Mouse (Mus musculus): Measurements from ENCODE around the gene Swsap1.

Swsap1 gene

DNA sequence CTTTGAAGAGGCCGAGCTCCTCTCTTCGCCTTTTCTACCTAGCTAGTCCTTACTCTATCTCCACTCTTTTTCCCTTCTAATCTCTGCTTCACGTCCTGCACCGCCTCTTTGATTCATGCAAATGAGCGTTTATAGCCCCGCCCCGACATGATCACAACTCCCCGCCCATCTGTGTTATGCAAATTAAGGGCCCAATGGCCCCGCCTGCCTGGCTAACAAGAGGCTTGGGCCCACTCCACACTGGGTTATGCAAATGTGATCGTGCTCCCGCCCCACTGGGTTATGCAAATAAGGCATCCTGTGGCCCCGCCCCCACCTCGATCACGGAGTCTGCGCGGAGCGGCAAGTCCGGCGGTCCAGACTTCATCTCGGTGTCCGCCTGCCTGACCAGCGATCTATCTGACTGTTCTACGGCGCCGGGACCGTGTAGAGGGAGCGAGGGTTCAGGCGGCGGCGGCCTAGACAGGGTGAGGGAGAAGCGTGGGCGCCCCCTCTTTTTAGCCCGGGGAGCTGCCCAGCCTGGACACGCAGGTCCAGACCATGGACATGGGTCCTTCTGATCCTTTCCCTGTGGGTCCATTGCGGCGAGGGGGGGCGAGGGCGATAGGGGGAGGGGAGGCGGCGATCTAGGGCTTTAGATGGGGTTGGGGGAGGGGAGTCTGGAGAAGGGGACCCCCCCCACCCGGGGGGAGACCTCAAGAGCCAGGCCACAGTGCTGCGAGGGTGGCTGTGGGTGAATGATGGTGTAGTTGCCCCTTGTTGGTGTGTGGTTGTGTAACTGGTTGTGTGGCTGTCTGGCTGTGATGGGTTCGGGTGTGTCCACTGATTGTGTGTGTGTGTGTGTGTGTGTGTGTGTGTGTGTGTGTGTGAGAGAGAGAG is 18.6 kb upstream of the Swsap1 start, which contains the start of gene Plppr2:
Gene Plppr2 (plus strand): TSS at position 342 of the 879 bp plus-strand sequence.
- DNase-seq: peak; percentile 99

DNA sequence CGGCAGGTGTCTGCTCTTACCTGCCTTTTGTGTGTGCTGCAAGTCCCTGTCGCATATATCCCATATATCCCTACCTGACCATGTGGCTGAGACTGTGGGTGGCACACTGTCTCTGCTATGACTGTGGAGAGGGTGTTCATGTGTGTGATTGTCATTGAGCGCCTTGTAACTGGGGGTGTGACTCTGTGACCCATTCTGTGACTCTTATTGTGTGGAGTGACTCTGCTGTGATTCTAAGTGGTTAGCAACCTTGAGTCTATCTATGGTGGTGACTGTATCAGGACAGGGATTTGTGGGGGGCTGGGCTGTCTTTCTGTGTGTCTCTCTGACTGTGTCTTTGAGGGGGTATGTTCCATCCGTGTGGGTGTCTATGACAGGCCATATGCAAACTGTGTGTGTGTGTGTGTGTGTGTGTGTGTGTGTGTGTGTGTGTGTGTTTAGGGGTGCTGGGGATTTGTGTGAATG is 17.8 kb upstream of the Swsap1 start:
- DNase-seq: no peak

DNA sequence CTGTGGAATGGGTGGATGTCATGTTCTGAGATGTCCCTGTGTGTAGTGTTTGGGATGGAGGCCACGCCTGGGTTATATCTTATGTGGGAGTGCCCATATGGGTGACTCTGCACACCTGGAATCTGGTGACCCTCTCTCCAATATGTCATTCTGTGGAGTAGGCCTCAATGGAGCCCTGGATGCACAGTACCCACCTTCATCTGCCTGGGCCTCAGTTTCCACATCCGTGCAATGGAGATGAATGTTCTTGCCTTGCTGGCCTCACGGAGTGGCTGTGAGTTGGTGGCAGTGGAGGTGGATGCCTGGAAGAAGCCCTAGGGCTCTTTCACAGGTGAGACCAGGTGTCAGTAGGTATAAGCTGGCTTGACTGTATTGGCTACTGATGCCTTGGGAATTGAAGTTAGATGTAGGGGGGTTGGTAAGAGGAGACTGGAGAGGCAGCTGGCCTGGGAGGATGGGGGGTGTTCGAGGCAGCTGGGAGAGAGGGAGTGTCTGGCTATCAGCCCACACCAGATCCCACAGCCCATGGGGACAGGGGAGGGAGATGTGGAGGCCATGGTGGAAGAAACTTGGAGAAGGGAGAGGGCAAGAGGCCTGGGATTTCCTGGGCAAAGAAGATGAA is 17.2 kb upstream of the Swsap1 start:
- DNase-seq: no peak

- no peak for DNase-seq
Observed at GRCm38 (mm10) chr9:21943046-21943445, 12.5 kb upstream of the Swsap1 start.

GRCm38 (mm10) chr9:21943638-21944037 is 11.9 kb upstream of the Swsap1 start:
- no peak for DNase-seq

DNA sequence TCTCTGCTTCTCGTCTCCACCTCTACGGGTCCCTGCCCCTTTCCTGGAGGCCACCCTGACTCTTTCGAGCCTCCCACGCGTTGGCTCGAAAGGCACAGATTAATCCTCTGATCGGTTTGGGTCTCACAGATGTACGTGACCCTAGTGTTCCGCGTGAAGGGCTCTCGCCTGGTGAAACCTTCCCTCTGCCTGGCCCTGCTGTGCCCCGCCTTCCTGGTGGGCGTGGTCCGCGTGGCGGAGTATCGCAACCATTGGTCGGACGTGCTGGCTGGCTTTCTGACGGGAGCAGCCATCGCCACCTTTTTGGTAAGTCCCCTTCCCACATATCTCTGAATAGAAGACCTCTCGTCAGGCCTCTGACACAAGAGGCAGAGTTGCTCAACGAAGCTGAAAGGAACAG is 11.3 kb upstream of the Swsap1 start:
- no peak for DNase-seq

GRCm38 (mm10) chr9:21947540-21948130 is 7.9 kb upstream of the Swsap1 start:
- no peak for DNase-seq

- DNase-seq: no peak
Observed at GRCm38 (mm10) chr9:21948146-21948545, 7.4 kb upstream of the Swsap1 start.

- no peak for DNase-seq
Observed at GRCm38 (mm10) chr9:21948790-21949189, 6.8 kb upstream of the Swsap1 start.

GRCm38 (mm10) chr9:21950322-21950721 is 5.2 kb upstream of the Swsap1 start:
- DNase-seq: no peak

DNA sequence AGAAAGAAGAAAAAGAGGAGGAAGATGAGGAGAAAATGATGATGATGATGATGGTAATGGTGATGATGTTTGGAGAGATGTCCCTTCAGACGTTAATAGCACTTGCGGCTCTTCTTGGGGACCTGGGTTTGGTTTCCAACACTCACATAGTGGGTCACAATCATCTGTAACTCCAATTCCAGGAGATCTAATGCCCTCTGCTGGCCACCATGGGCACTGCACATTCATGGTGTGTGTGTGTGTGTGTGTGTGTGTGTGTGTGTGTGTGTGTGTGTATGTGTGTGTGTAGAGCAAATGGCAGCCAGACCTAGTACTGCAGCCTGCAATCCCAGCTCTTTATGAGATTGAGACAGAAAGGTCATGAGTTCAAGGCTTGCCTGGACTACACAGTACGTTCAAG is 3.6 kb upstream of the Swsap1 start:
- no peak for DNase-seq

DNA sequence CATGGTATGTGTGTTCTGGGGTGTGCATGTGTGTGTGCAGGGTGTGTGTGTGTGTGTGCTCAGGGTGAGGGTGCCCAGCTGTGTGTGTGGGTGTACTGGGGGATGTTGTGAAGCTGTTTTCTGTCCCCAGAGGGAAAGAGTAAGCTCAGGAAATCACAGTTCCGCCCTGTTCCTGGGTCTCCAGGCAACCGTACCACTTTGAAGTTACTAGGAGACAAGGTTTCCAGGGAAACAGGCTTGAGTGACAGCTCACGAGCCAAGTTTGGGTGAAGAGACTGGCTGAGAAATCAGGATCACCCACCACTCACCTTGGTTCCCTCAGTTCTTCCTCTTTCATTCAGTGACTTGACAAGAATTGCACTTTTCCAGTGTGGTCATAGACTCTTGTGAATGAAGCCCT is 2.0 kb upstream of the Swsap1 start:
- no peak for DNase-seq

GRCm38 (mm10) chr9:21954635-21955034 is 920 bp upstream of the Swsap1 start:
- DNase-seq: no peak

GRCm38 (mm10) chr9:21955225-21955569 is 358 bp upstream of the Swsap1 start:
- DNase-seq: no peak

GRCm38 (mm10) chr9:21958372-21958771 is 2.8 kb downstream of the Swsap1 start:
- DNase-seq: no peak

DNA sequence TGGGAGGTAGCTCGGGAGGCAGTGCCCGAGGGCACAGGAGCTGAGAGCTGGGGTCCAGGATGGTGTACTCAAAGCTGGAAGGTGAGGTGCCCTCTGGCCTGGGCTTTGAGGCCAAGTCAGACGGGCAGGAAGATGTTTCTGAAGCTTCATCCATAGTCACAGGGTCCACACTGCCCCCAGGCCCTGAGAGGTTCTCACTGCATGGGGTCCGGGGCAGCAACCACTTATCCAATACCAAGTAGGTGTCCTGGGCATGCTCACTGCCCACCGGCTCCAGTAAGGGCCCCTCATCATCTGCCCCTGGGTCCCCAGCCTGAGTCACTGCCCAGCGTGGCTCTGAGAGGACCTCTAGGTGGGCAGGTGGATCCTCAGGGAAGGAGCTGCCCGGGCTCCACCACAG is 3.7 kb downstream of the Swsap1 start:
- no peak for DNase-seq

GRCm38 (mm10) chr9:21960135-21960534 is 4.6 kb downstream of the Swsap1 start:
- no peak for DNase-seq

DNA sequence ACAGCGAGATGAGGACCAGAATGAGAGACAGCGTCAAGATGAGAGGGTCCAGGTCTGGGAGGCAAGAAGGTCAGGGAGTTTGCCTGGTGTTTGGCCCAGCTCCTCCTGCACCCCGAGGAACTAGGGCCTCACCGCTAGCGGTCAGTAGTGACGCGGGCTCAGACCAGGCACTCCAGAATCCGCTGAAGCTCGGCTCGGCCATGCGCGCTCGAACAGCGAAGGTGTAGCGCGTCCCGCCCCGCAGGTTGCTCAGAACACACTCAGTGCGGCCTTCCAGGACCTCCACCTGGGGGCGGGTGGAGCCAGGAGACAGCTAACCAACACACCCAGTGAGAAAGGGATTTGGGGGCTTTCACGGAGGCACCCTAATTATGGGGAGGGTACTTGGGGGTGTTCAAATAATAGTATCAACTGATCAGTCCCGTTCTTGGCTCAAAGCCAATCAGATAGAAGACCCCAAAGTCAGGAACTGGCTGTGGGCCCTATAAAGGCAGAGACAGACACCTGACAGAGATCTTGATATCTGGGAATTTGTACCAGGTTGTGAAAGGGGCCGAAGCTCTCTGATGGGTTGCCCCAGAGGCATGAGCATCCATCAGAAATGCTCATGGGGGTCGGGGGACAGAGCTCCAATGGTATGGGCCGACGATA is 5.1 kb downstream of the Swsap1 start:
- no peak for DNase-seq

DNA sequence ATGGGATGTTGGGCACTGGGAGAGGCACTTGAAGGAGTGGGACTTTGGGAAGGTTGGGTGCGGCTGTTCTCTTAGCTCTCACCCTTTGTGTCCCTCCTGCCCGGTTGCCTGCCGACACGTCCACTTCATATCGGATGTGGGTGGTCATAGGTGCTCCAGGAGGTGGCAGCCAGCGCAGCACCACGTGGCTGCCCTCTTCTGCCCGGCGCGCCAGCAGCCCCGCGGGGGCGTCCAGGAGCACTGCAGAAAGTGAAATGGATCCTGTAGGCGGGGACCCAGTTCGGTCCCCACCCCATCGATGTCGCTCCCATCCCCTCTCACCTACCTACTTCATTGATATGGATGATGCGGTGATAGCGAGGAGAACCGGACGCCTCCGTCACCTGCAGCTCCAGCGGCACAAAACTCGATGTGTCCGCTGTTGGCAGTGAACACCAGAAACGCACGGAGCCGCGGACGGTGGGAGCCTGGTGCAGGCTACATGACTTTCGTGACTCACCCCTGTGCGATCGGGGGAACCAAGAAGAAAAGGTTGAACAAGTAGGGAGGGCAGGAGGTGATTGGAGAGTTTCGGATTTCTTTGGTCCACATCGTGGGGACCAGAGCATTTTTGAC is 5.9 kb downstream of the Swsap1 start:
- no peak for DNase-seq

DNA sequence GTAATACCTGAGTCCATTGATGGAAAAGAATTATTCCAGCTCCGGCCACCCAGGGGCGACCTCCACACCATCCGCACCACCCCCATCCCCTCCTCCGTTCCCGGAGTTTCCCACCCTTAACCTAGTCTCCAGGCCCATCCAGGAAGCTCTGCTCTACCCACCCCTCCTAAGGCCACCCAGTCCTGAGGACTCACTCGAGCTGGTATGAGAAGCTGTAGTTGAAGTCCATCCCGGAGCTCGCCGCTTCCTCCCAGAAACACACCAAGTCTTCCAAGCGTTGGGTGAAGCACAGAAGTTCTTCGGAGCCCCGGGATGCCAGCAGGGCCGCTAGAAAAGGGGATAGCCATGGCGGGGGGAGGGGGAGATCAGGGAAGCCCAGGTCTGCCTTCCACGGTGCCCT is 6.5 kb downstream of the Swsap1 start:
- no peak for DNase-seq

GRCm38 (mm10) chr9:21962416-21963059 is 7.0 kb downstream of the Swsap1 start:
- DNase-seq: peak; percentile 57

- DNase-seq: no peak
Observed at GRCm38 (mm10) chr9:21963417-21963816, 7.9 kb downstream of the Swsap1 start, which contains the start of gene Epor. Gene Epor (minus strand): TSS chr9:21963506.

Measured in cerebellum, adult 11 months (tissue).